Mouse (Mus musculus): ENCODE data around the gene Lrrc29. TPM values are rescaled to one million over a fixed set of nuclear protein-coding genes. Genes with fewer than 3 reads are reported as not detected.

The Lrrc29 gene
- polyA plus RNA-seq, 1 experiment, result 2.5 TPM

DNA sequence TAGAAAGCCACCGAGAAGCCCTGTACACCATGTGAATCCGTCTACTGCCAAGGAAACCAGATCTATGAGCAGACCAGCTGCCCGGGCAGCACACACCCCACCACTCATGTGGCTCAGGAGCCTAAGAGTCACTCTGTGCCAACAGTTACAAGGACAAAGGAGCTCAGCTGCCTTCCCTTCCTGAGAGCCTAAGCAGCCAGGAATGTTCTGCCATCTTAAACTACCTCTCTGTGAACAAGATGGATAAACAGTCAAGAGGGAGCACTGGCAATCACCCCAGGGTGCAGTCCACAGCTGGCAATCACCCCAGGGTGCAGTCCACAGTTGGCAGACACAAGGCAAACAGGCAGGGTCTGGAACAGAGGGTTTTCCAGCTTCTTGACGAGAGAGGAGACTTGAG is 8.1 kb downstream of the Lrrc29 start:
- Histone ChIP-seq H3K36me3 (ENCODE audit: control insufficient read depth) (peaks cover 99% of the 10 kb centered on the region), H3K4me3 (replicated peaks) (no peak overlapping the region)

GRCm38 (mm10) chr8:105315073-105315769 is 10.9 kb downstream of the Lrrc29 start:
- peaks cover 100% of the 10 kb centered on the region for H3K36me3 ChIP-seq (ENCODE audit: control insufficient read depth)
- no peak overlapping the region for H3K4me3 ChIP-seq (replicated peaks)
- TF ChIP-seq TAL1 (IDR thresholded peaks at IDR 0.05; ENCODE audit: low read length) (no peak), GATA1 (IDR thresholded peaks at IDR 0.05; ENCODE audit: low read length) (no peak)
- peaks cover 3% of the 10 kb centered on the region for H3K9me3 ChIP-seq (ENCODE audit: control insufficient read depth, low read length)
- H3K27me3 ChIP-seq (ENCODE audit: control insufficient read depth), result no peaks in the 10 kb centered on the region
- peaks cover 87% of the 10 kb centered on the region for H3K4me1 ChIP-seq (ENCODE audit: control insufficient read depth)

More for the DNA sequence above, 8.1 kb downstream of the Lrrc29 start:
- Histone ChIP-seq H3K27me3 (ENCODE audit: control insufficient read depth) (no peaks in the 10 kb centered on the region), H3K9me3 (ENCODE audit: control insufficient read depth, low read length) (0 out of 2 replicates have a peak, but pooled peaks cover 2% of the 10 kb centered on the region), H3K4me1 (ENCODE audit: control insufficient read depth) (peaks cover 89% of the 10 kb centered on the region)
- TF ChIP-seq TAL1 (IDR thresholded peaks at IDR 0.05; ENCODE audit: low read length) (no peak), GATA1 (IDR thresholded peaks at IDR 0.05; ENCODE audit: low read length) (no peak)

DNA sequence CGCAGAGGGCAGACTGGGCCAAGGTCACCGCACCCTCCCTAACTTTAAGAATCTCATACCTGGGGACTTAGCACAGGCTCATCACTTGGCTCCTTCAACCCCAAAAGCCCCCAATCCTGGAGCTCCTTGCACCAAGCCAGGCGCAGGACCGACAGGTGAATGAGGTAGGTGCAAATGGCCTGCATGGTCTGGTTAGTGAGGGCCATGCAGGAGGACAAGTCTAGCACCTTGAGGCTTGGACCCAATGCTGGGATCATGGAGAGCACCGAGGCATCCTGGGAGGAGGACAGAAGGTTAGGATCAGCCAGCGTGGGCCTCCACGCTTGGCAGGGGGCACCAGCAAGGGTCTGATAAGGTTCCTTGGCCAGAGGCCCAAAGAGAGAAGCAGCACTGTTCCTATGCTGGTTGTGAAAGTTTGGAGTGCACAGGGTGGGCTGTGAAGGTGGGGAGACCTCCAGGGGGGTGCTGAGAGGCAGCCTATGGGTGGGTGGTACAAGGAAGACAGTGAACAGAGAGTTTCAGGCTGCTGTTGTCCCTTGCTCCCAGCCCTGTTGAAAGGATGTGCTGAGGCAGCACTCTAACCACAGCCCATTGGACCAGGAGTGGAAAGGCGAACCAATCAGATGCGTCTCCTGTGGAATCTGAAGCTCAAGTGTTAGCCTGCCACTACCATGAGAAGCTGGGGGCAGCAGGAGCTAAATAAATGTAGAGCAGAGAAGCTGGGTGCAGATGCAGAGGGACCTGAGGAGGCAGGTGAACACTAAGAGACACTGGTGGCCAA is 12.3 kb downstream of the Lrrc29 start:
- H3K4me1 ChIP-seq (ENCODE audit: control insufficient read depth), result peaks cover 82% of the 10 kb centered on the region
- peak overlapping the region; percentile 16 for H3K4me3 ChIP-seq (replicated peaks)
- peaks cover 100% of the 10 kb centered on the region for H3K36me3 ChIP-seq (ENCODE audit: control insufficient read depth)
- TF ChIP-seq GATA1 (IDR thresholded peaks at IDR 0.05; ENCODE audit: low read length) (no peak), TAL1 (IDR thresholded peaks at IDR 0.05; ENCODE audit: low read length) (no peak)
- H3K27me3 ChIP-seq (ENCODE audit: control insufficient read depth), result no peaks in the 10 kb centered on the region
- H3K9me3 ChIP-seq (ENCODE audit: control insufficient read depth, low read length), result peaks cover 3% of the 10 kb centered on the region

DNA sequence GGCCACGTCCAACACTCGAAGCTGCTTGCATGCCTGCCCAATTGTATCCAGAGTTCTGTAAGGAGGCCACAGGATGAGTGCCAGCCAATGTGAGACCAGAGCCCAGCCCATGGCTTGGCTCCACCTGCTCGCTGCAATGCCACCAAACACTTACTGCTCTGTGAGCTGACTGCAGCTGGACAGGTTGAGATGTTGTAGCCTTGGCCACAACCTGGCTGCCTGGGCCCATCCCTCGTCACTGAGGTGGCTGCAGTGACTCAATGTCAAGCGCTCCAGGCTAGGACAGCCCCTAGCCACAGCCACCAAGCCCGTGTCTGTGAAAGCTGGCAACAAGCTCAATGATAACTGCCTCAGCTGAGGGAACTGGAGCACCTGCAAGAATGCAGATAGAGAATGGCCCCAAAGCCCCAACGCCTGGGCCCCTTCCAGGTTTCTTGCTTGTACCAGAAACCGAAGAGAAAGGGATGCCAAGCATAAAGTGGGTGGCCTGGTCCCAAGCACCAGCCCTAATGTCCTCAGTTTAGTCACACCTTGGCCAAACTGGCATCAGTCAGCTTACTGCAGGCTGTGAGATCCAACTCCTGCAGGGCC is 13.1 kb downstream of the Lrrc29 start:
- Histone ChIP-seq H3K36me3 (ENCODE audit: control insufficient read depth) (peaks cover 100% of the 10 kb centered on the region), H3K4me1 (ENCODE audit: control insufficient read depth) (peaks cover 77% of the 10 kb centered on the region), H3K9me3 (ENCODE audit: control insufficient read depth, low read length) (peaks cover 3% of the 10 kb centered on the region), H3K4me3 (replicated peaks) (peak overlapping the region; percentile 16), H3K27me3 (ENCODE audit: control insufficient read depth) (no peaks in the 10 kb centered on the region)
- TF ChIP-seq TAL1 (IDR thresholded peaks at IDR 0.05; ENCODE audit: low read length), result no peak
- no peak for TF ChIP-seq GATA1 (IDR thresholded peaks at IDR 0.05; ENCODE audit: low read length)

DNA sequence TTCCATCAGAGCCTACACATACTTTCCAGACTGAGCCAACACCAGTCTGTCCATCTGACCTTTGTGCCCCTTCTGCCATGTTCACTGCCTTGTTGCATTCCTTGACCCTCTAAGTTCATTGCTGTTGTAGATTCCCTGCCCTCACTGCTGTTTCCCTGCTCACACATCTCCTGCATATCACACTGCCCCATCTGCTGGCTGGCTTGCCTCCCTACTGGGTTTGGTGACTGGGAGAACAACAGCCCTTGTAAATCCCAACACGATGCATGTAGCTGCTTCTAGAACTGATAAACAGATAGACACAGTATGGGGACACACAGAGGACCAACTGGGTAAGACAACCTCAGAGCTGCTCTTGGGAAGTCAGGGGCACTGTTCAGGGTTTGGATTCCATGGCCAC is 14.4 kb downstream of the Lrrc29 start:
- peak; percentile 32; the same call in 1 of the 2 replicates for TF ChIP-seq GATA1 (IDR thresholded peaks at IDR 0.05; ENCODE audit: low read length)
- TF ChIP-seq TAL1 (IDR thresholded peaks at IDR 0.05; ENCODE audit: low read length), result peak; percentile 47; the same call in 2 of the 3 replicates
- H3K4me3 ChIP-seq (replicated peaks), result no peak overlapping the region
- H3K4me1 ChIP-seq (ENCODE audit: control insufficient read depth), result peaks cover 71% of the 10 kb centered on the region

GRCm38 (mm10) chr8:105310118-105310517 is 16.0 kb downstream of the Lrrc29 start:
- Histone ChIP-seq H3K4me3 (replicated peaks) (no peak overlapping the region), H3K4me1 (ENCODE audit: control insufficient read depth) (peaks cover 75% of the 10 kb centered on the region), H3K36me3 (ENCODE audit: control insufficient read depth) (peaks cover 100% of the 10 kb centered on the region), H3K27me3 (ENCODE audit: control insufficient read depth) (no peaks in the 10 kb centered on the region), H3K9me3 (ENCODE audit: control insufficient read depth, low read length) (peaks cover 3% of the 10 kb centered on the region)
- TF ChIP-seq TAL1 (IDR thresholded peaks at IDR 0.05; ENCODE audit: low read length), result no peak
- no peak for TF ChIP-seq GATA1 (IDR thresholded peaks at IDR 0.05; ENCODE audit: low read length)

More for the DNA sequence above, 14.4 kb downstream of the Lrrc29 start:
- H3K36me3 ChIP-seq (ENCODE audit: control insufficient read depth), result peaks cover 100% of the 10 kb centered on the region
- H3K27me3 ChIP-seq (ENCODE audit: control insufficient read depth), result no peaks in the 10 kb centered on the region
- H3K9me3 ChIP-seq (ENCODE audit: control insufficient read depth, low read length), result peaks cover 3% of the 10 kb centered on the region

DNA sequence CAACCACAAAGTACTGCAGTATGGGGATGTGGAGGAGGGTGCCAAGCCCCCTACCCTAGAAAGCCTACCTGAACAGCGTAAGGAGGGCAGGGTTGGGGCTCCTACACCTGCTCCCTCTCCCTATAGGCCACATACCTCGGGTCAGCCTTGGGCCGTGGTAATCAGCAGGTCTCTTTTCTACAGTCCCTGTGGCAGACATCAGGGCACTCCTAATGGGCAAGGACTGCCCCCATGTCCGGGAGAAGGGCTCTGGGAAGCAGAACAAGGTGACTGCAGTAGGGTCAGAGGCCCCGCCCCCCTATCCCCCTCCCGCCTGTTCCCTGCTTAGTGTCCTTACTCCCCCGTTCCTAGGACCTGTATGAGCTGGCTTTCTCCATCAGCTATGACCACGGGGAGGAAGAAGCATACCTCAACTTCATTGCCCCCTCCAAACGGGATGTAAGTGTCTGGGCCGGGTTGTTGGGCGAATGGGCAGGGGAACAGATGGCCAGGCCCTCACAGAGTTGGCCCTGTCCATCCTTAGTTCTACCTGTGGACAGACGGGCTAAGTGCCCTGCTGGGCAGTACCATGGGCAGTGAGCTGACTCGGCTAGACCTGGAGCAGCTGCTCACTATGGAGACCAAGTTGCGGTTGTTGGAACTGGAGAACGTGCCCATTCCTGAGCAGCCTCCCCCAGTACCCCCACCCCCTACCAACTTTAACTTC is 16.8 kb downstream of the Lrrc29 start:
- Histone ChIP-seq H3K4me3 (replicated peaks) (no peak overlapping the region), H3K4me1 (ENCODE audit: control insufficient read depth) (peaks cover 75% of the 10 kb centered on the region), H3K36me3 (ENCODE audit: control insufficient read depth) (peaks cover 100% of the 10 kb centered on the region), H3K27me3 (ENCODE audit: control insufficient read depth) (no peaks in the 10 kb centered on the region), H3K9me3 (ENCODE audit: control insufficient read depth, low read length) (peaks cover 3% of the 10 kb centered on the region)
- TF ChIP-seq TAL1 (IDR thresholded peaks at IDR 0.05; ENCODE audit: low read length) (no peak), GATA1 (IDR thresholded peaks at IDR 0.05; ENCODE audit: low read length) (no peak)

GRCm38 (mm10) chr8:105308428-105308827 is 17.6 kb downstream of the Lrrc29 start:
- peaks cover 75% of the 10 kb centered on the region for H3K4me1 ChIP-seq (ENCODE audit: control insufficient read depth)

More at GRCm38 (mm10) chr8:105308428-105308827, 17.6 kb downstream of the Lrrc29 start:
- no peak for TF ChIP-seq TAL1 (IDR thresholded peaks at IDR 0.05; ENCODE audit: low read length)
- no peak for TF ChIP-seq GATA1 (IDR thresholded peaks at IDR 0.05; ENCODE audit: low read length)
- H3K4me3 ChIP-seq (replicated peaks), result no peak overlapping the region
- H3K9me3 ChIP-seq (ENCODE audit: control insufficient read depth, low read length), result peaks cover 3% of the 10 kb centered on the region
- H3K27me3 ChIP-seq (ENCODE audit: control insufficient read depth), result no peaks in the 10 kb centered on the region
- H3K36me3 ChIP-seq (ENCODE audit: control insufficient read depth), result peaks cover 100% of the 10 kb centered on the region

All from erythroblast, embryonic 14.5 days (primary cell).